In the genomic region with DNA sequence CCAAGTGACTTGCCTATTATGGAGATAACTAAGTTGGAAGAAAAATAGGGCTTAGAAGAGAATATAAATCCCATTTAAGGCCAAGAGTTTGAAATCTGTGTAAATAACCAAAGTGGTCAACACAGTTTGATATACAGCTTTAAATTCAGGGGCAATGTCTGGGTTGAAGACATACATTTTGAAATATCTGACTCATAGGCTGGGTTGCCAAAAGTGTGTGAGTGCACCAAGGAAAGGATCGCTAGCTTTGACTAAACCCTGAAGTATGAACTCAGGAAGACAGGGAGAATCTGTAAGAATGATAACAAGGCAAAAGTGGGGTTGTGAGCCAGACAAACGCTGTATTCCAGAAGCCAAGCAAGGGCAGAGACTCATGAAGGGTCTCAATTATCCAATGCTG, we compare ENCODE assay signal across 30 mouse cellular contexts.
"Had no signal": no experiment of that assay in that cellular context is flagged by ENCODE, and none has a peak within 500 bp of the region (broad histone marks: within the 10 kb centered on the region; RNA-seq: fewer than 3 reads in every experiment).

No protein-coding gene starts in this region.

- DNase-seq: heart, postnatal 10 days; heart, postnatal 14 days; heart, postnatal 36 days; heart, postnatal 4 days; kidney, adult 11 months; kidney, adult 18-20 months; kidney, adult 2 months; kidney, adult 8-10 months; kidney, adult 9 months; kidney, postnatal 10 days; kidney, postnatal 14 days; kidney, postnatal 25 days; kidney, postnatal 36 days; kidney, postnatal 4 days; layer of hippocampus, adult 9-11 months; layer of hippocampus, postnatal 36 days had no signal

- H3K4me3 ChIP-seq: heart, embryonic 12.5 days; heart, embryonic 13.5 days; heart, embryonic 15.5 days; hindbrain, embryonic 10.5 days; hindbrain, embryonic 12.5 days; hindbrain, embryonic 13.5 days; hindbrain, embryonic 15.5 days; intestine, embryonic 15.5 days; kidney, embryonic 15.5 days; layer of hippocampus, adult 2 months; left cerebral cortex, adult 2 months had no signal

- H3K27ac ChIP-seq: heart, embryonic 13.5 days; heart, embryonic 15.5 days; hindbrain, embryonic 10.5 days; hindbrain, embryonic 12.5 days; hindbrain, embryonic 13.5 days; hindbrain, embryonic 14.5 days; hindbrain, embryonic 15.5 days; hindbrain, postnatal 0 days; intestine, embryonic 15.5 days; kidney, embryonic 15.5 days; kidney, postnatal 0 days; layer of hippocampus, adult 2 months; left cerebral cortex, adult 2 months had no signal

- H3K4me1 ChIP-seq: heart, embryonic 12.5 days; heart, embryonic 13.5 days; heart, embryonic 15.5 days; hindbrain, embryonic 10.5 days; hindbrain, embryonic 12.5 days; hindbrain, embryonic 13.5 days; hindbrain, embryonic 15.5 days; intestine, embryonic 15.5 days; kidney, embryonic 15.5 days had no signal
